Mouse (Mus musculus) c-Kit-positive CD71-negative TER-119-negative erythroid progenitor cells, embryonic 14.5 days (primary cell): ENCODE data around the gene St3gal3.

Experiments
- DNase-seq: peaks from one replicate; pipeline ENCODE4 v3.0.0-alpha.2; 2013; ENCODE audit warnings: low read depth

Gene St3gal3

GRCm38 (mm10) chr4:118019640-118020039 is 115.1 kb downstream of the St3gal3 start:
- no peak for DNase-seq

DNA sequence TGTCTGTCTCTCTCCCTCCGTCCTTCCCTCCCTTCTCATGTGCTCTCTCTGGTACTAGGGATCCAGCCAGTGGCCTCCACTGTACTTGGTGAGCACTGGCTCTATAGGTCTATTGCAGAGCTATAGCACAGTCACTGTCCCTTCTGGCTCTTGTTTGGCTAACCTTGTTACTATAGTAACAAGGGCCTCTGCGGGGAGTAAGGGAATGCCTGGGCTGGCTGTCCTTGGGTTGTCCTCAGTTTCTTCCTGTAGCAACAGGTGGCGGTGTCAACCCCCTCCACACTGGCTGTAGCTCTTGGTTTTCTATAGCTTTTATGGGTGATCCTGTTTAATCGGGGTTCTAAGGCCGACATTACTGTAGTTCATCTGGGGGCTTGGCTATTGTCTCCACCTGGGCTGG is 115.5 kb downstream of the St3gal3 start:
- DNase-seq = no peak

DNA sequence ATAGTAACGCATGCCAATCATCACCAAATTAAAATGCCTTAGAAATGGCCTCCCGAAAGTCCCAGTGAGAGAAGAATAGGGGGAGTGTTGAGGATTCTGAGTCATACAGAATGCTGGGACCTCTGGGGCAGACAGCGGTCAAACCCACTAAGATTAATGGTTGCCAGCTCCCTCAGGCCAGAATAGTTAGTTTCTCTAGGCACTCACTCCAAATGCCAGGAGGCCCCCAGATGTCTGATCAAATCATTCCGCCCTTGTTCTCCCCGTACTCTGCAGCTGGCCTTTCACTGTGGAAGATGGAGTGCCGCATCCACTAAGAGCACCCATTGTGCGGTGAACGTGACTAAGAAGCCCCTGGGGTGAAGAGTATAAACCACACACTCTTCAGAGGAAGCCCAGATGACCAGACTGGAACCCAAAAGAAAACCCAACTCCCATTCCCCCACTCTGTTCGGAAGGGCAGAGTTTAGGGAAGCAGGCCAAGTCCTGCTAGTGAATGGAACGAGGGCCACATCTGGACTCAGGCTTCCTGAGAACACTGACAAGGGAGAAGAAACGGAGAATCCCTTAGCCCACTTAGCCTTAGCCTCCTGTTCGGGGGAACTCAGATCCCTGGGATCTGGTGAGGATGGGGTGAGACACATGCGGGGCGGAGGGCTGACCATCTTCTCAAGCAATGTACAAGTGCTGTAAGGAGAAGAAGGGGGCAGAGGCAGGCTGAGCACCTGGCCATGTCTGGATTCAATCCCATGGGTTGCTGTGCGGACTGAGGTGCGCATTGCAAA is 117.5 kb downstream of the St3gal3 start:
- DNase-seq = no peak

GRCm38 (mm10) chr4:118016323-118016911 is 118.3 kb downstream of the St3gal3 start:
- DNase-seq = no peak

DNA sequence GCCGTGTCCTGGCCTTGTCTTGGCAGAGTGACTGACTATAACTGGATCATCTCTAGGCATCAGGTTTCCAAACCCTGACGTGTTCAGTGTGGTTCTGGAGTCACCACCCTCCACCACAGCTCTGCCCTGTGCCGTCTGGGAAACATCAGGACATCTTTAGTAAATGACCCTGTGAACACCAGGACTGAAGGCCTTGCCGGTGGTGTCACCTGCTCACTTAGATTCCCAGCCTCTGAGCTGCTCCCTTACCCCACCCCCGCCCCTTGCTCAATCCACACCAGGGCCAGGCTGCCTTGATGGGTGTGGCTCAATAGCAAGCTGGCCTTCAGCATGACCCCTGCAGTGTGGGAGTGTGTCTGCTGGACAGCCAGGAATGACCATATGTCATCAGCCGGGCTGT is 119.1 kb downstream of the St3gal3 start:
- DNase-seq = no peak

DNA sequence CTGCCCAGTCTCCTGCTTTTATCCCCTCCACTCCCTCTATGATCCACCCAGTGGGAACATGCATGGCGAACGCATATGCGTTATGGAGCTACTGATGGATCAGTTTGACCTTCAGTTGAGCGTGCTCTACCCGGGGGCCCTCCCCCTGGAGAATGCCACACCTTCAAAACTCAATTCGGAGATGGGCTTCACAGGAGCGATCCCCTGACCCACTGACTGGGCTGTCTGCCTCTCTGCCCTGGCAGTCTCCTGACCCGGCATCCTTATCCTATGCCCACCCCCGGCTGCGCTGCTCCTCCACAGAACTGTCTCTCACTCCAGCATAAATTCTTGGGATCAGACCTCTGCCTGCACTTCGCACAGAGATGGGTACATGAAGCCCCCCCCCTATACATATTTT is 119.6 kb downstream of the St3gal3 start:
- DNase-seq = no peak

DNA sequence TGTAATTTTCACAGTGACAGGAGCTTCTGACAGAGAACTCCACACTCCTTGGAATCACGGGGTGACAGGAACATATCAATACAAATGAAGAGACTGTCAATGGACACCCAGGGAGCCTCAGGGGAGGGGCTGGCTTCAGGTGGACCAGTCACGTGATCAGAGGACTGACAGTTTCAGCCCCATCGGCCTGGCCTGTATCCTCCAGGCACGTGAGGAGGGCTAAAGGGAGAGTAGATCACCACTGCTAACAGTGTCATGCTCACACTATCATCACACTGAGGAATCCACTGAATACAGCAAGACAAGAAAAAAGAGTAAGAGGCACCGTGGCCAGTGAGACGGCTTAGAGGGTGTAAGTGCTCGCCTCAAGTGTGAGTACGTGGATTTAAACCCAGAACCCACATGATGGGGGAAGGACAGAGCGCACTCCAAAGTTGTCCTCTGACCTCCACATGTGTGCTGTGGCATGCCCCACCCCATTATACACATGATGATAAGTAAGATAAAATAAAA is 124.0 kb downstream of the St3gal3 start:
- DNase-seq = no peak

GRCm38 (mm10) chr4:118008433-118009033 is 126.2 kb downstream of the St3gal3 start:
- DNase-seq = no peak

DNA sequence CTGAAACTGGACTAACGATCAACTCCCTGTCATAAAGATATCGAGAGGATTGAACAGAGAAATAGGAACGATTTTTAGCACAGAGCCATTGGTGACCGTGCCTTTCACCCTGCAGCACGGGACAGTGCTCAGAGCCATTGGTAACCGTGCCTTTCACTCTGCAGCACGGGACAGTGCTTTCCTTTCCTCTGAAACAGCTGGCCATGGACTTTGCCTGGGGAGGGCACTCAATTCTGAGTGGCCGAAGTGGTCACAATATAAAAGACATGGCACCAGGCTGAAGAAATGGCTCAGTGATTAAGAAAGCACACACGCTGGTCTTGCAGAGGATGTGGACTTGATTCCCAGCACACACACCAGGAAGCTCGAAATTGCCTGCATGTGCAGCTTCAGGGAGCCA is 133.4 kb downstream of the St3gal3 start:
- DNase-seq = no peak

- no peak for DNase-seq
Measured at GRCm38 (mm10) chr4:118000605-118001208, 134.0 kb downstream of the St3gal3 start.

DNA sequence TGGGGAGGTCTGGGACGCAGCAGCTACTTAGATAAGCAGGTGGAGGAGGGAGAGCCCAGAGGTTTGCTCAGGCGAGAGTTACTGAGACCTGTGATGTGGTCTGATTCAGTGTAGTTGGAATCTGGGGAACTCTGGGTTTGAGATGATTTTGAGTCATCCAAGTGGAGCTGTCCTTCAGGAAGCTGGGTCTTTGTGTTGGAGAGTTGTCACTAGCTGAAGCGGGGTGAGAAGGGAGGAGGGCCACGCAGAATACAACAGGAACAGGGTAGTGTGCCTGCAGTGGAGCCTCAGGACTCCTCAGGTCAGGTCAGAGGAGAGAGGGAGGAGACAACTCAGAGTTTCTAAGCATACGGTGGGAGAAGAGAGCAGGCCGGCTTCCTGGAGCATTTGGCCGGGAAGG is 134.8 kb downstream of the St3gal3 start:
- DNase-seq = no peak

DNA sequence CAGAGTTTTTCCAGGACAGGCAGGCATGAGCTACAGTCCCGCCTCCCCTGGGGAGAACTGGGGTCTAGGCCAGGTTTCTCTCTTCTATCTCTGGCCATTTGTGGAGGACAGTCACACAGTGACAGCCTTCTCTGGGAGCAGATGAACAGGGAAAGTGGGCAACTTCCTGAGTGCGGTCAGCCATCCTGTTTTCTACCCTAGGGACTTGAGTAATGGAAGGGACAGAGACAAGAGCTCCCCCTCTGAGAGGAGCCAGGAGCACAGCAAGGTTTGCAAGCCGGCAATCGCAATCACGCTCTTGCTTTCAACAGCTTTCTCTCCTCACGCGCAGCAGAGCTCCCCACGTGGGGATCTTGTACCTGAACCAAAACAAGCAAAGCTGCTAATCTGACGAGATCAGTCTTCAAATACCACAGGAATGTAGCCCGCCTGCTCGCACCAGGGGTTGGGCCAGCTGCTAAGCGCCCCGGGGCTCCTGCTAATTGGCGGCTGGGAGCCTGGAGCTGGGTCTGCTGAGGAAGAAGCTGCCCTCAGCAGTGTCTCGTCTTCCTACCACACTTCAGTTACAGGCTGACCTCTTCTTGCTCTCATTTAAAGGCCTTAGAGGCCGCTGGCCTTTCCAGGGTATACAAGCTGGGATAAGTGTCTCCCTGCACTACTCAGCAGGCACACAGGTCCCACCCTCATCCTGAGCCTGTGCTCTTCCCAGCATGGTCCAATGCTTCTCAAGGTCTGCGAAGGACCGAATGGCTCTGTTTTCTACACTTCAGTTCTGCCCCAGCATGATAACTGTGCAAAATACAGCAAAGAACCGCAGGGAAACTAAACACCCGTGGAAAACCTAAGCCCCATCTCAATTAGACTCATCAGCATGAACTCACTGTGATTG is 137.1 kb downstream of the St3gal3 start:
- DNase-seq = no peak

- no peak for DNase-seq
Measured at GRCm38 (mm10) chr4:117996701-117997100, 138.0 kb downstream of the St3gal3 start.

- DNase-seq = no peak
Measured at GRCm38 (mm10) chr4:117995461-117995860, 139.3 kb downstream of the St3gal3 start.

GRCm38 (mm10) chr4:117993421-117993820 is 141.3 kb downstream of the St3gal3 start:
- DNase-seq = no peak

DNA sequence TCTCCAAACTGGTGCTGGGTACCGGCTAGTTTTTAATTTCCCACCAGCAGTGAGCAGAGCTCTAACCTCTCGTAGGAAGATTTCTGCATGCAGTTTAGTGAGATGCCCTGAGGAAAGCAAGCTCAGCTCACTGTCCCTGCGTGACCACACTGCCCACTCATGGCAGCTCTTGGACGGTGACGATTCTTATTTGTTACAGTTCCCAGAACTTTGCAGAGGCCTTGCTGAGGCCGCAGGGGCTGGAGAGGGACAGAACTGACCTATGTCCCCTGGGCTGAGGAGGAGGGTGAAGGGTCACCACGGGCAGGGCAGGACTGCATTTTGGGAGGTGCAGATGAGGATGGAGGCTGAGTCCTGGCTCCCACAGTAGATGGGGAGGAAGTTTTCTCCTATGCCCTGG is 141.8 kb downstream of the St3gal3 start:
- DNase-seq = no peak

DNA sequence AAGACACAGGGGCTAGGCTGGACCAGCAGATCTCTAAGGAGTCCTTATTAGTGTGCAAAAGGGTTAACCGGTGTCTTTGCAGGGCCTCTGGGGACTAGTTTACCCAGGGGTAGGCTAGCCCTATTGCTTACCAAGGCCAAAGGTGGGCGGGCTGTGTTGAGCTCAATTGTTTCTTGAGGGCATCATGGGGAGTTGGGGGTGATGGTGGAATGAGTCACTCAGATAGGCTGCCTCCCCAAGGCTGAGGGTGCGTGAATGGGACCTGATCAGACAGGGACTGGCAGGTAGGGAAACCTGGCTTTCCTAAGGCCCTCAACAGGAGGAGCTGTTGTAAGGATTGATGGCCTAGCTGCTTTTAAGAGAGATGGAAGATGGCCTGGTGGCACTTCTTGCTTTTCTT is 142.7 kb downstream of the St3gal3 start:
- no peak for DNase-seq

DNA sequence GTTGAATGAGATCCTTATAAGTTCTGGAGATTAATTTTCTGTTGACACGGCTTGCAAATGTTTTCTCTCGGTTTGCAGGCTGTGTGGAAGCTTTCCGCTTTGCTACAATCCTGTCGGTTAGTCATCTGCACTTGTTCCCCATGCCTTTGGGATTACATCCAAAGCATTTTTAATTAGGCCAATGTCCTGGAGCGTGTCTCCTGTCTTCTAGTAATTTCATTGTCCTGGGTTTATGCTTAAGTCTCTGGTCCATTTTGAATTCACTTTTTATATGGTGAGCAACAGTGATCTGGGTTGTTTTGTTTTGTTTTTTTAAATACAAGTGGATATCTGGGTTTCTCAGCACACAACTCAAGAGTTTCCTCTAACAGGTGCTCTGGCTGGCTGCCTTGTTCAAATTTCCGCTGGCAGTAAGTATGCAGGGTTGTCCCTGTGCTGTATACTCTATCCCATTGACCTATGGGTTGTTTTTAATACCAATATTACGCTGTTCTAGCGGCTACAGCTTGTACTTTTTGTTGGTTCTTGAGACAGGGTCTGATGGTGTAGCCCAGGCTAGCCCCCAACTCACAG is 143.6 kb downstream of the St3gal3 start:
- no peak for DNase-seq

DNA sequence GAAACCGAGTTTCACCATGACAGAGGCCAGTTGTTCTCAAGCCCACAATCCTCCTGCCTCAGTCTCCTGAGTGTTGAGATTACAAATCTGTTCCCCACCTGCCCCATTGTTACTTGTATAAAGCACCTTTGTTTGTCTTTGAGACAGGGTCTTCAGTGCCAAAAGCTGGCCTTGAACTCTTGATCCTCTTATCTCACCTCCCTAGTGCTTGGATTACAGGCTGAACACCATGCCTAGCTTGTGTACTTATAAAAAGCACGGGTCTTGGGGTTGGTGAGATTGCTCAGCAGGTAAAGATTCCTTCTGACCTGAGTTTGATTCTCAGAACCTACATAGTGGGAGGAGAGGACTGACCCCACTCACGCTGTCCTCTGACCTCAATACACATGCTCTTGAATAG is 144.1 kb downstream of the St3gal3 start:
- no peak for DNase-seq

- DNase-seq = no peak
Measured at GRCm38 (mm10) chr4:117989801-117990200, 144.9 kb downstream of the St3gal3 start.

- no peak for DNase-seq
Measured at GRCm38 (mm10) chr4:117986766-117987165, 147.9 kb downstream of the St3gal3 start.
